8 mouse cellular contexts compared by ENCODE assay signal in the genomic region with DNA sequence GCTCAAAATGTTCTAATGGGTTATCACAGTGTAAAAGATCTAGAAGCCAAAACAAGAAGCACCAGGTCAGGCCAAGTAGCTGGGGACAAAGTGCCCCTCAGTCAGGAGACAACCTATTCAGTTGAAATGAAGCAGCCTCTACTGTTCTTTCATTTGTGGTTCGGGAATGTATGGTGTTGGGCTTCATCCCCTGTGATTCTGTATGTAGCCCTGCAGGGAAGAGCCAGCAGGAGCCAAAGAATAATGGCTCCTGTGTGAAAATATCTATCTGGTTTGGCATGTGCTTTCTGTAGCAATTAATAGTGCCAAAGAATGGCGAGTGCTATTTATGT. TPM values are rescaled to one million over a fixed set of nuclear protein-coding genes. Genes with fewer than 3 reads are reported as not detected.
DNase-seq lines count a peak whose midpoint lies in the region; ATAC-seq and TF ChIP-seq lines count a peak whose summit lies in the region.

No protein-coding gene starts in this region.

- peaks cover 34% of the 10 kb centered on the region for H3K79me2 ChIP-seq in C2C12 (ENCODE audit: control insufficient read depth, insufficient read depth)

- no peak for TF ChIP-seq EP300 in liver, embryonic 14.5 days (IDR thresholded peaks at IDR 0.05; ENCODE audit: low read depth)

- peaks cover 8% of the 10 kb centered on the region; the same call in 1 of the 2 replicates for H3K4me1 ChIP-seq in forebrain, embryonic 11.5 days (replicated peaks; ENCODE audit: control insufficient read depth, insufficient read depth, low read length)
- H3K4me1 ChIP-seq in liver, embryonic 14.5 days (replicated peaks; ENCODE audit: control insufficient read depth in 2 of 2, insufficient read depth in 2 of 2, low read length in 1 of 2) = peaks cover 11 to 18% of the 10 kb centered on the region in 2 experiments; a peak in 3 of 4 replicates

- DNase-seq in gastrocnemius, adult 2 months = no peak
- no peak for DNase-seq in gastrocnemius, postnatal 4 days (ENCODE audit: low spot score in 2 of 2)
- no peak for DNase-seq in forebrain, embryonic 11.5 days (ENCODE audit: low spot score)
- no peak for DNase-seq in liver, embryonic 14.5 days (ENCODE audit: low read depth in 3 of 3, low spot score in 3 of 3)
- DNase-seq in urinary bladder, postnatal 25 days (ENCODE audit: low spot score) = no peak
- DNase-seq in left cerebral cortex, postnatal 36 days (ENCODE audit: low spot score in 2 of 2) = no peak
- DNase-seq in MN1 (ENCODE audit: low spot score) = no peak

- no peaks in the 10 kb centered on the region for H3K27me3 ChIP-seq in C2C12 (ENCODE audit: control insufficient read depth, insufficient read depth, insufficient read length)
- no peaks in the 10 kb centered on the region for H3K27me3 ChIP-seq in forebrain, embryonic 11.5 days (ENCODE audit: control insufficient read depth, insufficient read depth, low read length)
- H3K27me3 ChIP-seq in liver, embryonic 14.5 days (ENCODE audit: control insufficient read depth, insufficient read depth, low read length) = no peaks in the 10 kb centered on the region

- 3% methylated on average over 2 of the region's 2 CpGs for WGBS in forebrain, embryonic 11.5 days
- WGBS in liver, embryonic 14.5 days (ENCODE audit: insufficient replicate concordance) = 0% methylated on average over 2 of the region's 2 CpGs

- H3K9me3 ChIP-seq in forebrain, embryonic 11.5 days (ENCODE audit: control insufficient read depth, low read length) = no peaks in the 10 kb centered on the region
- H3K9me3 ChIP-seq in liver, embryonic 14.5 days (ENCODE audit: control insufficient read depth, low read length) = no peaks in the 10 kb centered on the region

- H3K36me3 ChIP-seq in C2C12 (ENCODE audit: control insufficient read depth, insufficient read depth) = peaks cover 14% of the 10 kb centered on the region
- no peaks in the 10 kb centered on the region; the same call in 1 of the 2 replicates for H3K36me3 ChIP-seq in forebrain, embryonic 11.5 days (ENCODE audit: control insufficient read depth, insufficient read depth, low read length)
- H3K36me3 ChIP-seq in liver, embryonic 14.5 days (replicated peaks; ENCODE audit: control insufficient read depth, insufficient read depth, low read depth) = no peaks in the 10 kb centered on the region; the same call in 1 of the 2 replicates

- peak overlapping the region; percentile 90 for H3K9ac ChIP-seq in forebrain, embryonic 11.5 days (ENCODE audit: low read length)
- H3K9ac ChIP-seq in liver, embryonic 14.5 days (replicated peaks) = peak overlapping the region; percentile 75

- no peak for TF ChIP-seq CTCF in gastrocnemius, adult 2 months (IDR thresholded peaks at IDR 0.05)
- TF ChIP-seq CTCF in C2C12 (IDR thresholded peaks at IDR 0.05; ENCODE audit: control insufficient read depth, insufficient read depth, insufficient read length) = no peak
- no peak for TF ChIP-seq CTCF in liver, embryonic 14.5 days (IDR thresholded peaks at IDR 0.05; ENCODE audit: low read depth)

- 0 out of 2 replicates have a peak, but pooled peaks have one; percentile 40 for ATAC-seq in forebrain, embryonic 11.5 days (replicated peaks; ENCODE audit: low FRiP score)
- peak; percentile 3; the same call in 1 of the 2 replicates for ATAC-seq in liver, embryonic 14.5 days (ENCODE audit: insufficient read depth)

- H3K27ac ChIP-seq in gastrocnemius, adult 2 months = peak overlapping the region; percentile 95
- H3K27ac ChIP-seq in forebrain, embryonic 11.5 days (ENCODE audit: low read depth, low read length) = peak overlapping the region; percentile 48
- no peak overlapping the region; the same call in 1 of the 2 replicates for H3K27ac ChIP-seq in liver, embryonic 14.5 days

- intact Hi-C loops in gastrocnemius, adult 2 months (cut with DNase I) = loop anchor here (1.0 kb wide), 1 partner anchor 59 kb away; no protein-coding TSS in a partner anchor
- intact Hi-C loops in left cerebral cortex, postnatal 36 days (cut with DNase I) = no loop called here

- peak overlapping the region; percentile 72 for H3K4me2 ChIP-seq in forebrain, embryonic 11.5 days (ENCODE audit: low read depth, low read length, severe bottlenecking)
- H3K4me2 ChIP-seq in liver, embryonic 14.5 days (ENCODE audit: low read depth) = peak overlapping the region; percentile 75

- no peak overlapping the region for H3ac ChIP-seq in C2C12 (ENCODE audit: control insufficient read depth, insufficient read length, low read depth)

- peak overlapping the region; percentile 94 for H3K4me3 ChIP-seq in gastrocnemius, adult 2 months
- H3K4me3 ChIP-seq in C2C12 (ENCODE audit: insufficient read depth, poor library complexity, severe bottlenecking) = peak overlapping the region; percentile 64
- peak overlapping the region; percentile 77 for H3K4me3 ChIP-seq in forebrain, embryonic 11.5 days (ENCODE audit: low read depth, low read length)
- H3K4me3 ChIP-seq in liver, embryonic 14.5 days (ENCODE audit: insufficient read depth in 1 of 2, low read depth in 2 of 2, low read length in 2 of 2) = peak overlapping the region; percentile 68 to 83

- peaks cover 20% of the 10 kb centered on the region for H3K79me3 ChIP-seq in C2C12 (ENCODE audit: low read depth)

TF ChIP-seq in C2C12, 6 proteins besides CTCF, POLR2A, EP300 and RAD21:
- TF ChIP-seq FOSL1 (IDR thresholded peaks at IDR 0.05; ENCODE audit: insufficient read depth, low read length, poor library complexity, severe bottlenecking) = no peak
- TF ChIP-seq MAX (IDR thresholded peaks at IDR 0.05) = no peak
- no peak for TF ChIP-seq MYOG (IDR thresholded peaks at IDR 0.05; ENCODE audit: control insufficient read depth, extremely low read depth, insufficient read length)
- TF ChIP-seq USF1 (IDR thresholded peaks at IDR 0.05; ENCODE audit: low read depth) = no peak

RNA-seq across cellular contexts. Expression of a gene that starts 0.3 kb away (rescaled TPM):
- 10 to 100 TPM; 19.5 to 22.0 TPM for total RNA-seq in gastrocnemius, adult 2 months (2021)
- 10 to 100 TPM; 21.0 to 23.9 TPM for total RNA-seq in gastrocnemius, postnatal 4 days (2021)
- polyA plus RNA-seq in C2C12 (2012; fragmentation: generic; extraction: Trizol) = 26.5 TPM
- polyA plus RNA-seq in forebrain, embryonic 11.5 days (2014; fragmentation: Nextera tagmentation; extraction: Ambion mirVana) = 87.5 and 87.8 TPM in 2 replicates
- polyA plus RNA-seq in liver, embryonic 14.5 days (2012; rRNA removed) = 6.2 and 8.8 TPM in 2 replicates
- polyA plus RNA-seq in liver, embryonic 14.5 days (2014; fragmentation: Nextera tagmentation; extraction: Ambion mirVana) = 15.7 and 16.9 TPM in 2 replicates
- total RNA-seq in left cerebral cortex, postnatal 36 days (2021) = 10 to 100 TPM; 40.5 to 41.7 TPM

RNA-seq across cellular contexts. Expression of a gene that starts 59.8 kb away (rescaled TPM):
- 10 to 100 TPM; 31.9 to 41.0 TPM for total RNA-seq in gastrocnemius, adult 2 months (2021)
- total RNA-seq in gastrocnemius, postnatal 4 days (2021) = 10 to 100 TPM; 26.7 to 27.2 TPM
- polyA plus RNA-seq in C2C12 (2012; fragmentation: generic; extraction: Trizol) = 6.3 TPM
- 46.1 and 49.4 TPM in 2 replicates for polyA plus RNA-seq in forebrain, embryonic 11.5 days (2014; fragmentation: Nextera tagmentation; extraction: Ambion mirVana)
- polyA plus RNA-seq in liver, embryonic 14.5 days (2012; rRNA removed) = 3.6 and 5.3 TPM in 2 replicates
- polyA plus RNA-seq in liver, embryonic 14.5 days (2014; fragmentation: Nextera tagmentation; extraction: Ambion mirVana) = 11.3 and 11.9 TPM in 2 replicates
- 10 to 100 TPM; 65.6 to 66.4 TPM for total RNA-seq in left cerebral cortex, postnatal 36 days (2021)
